Mouse (Mus musculus) urinary bladder, adult 2 months (tissue): ENCODE results near the gene Trappc5. TPM values are rescaled to one million over a fixed set of nuclear protein-coding genes. Genes with fewer than 3 reads are reported as not detected.
A peak's percentile ranks its signal among the peaks of the same experiment; 100 is the strongest.

Experiments used
- DNase-seq: peaks from one replicate; pipeline ENCODE4 v3.0.0; 2022; ENCODE audit warnings: low spot score
- polyA plus RNA-seq: library from polyadenylated mRNA; depleted of rRNA; stranded (reverse); fragments of >200 nt; gene quantifications from 2 replicates; pipeline ENCODE4 v1.2.3, GENCODE M21; 2012; rRNA removed

Gene Trappc5
- polyA plus RNA-seq: 26.9 and 29.5 TPM in 2 replicates

DNA sequence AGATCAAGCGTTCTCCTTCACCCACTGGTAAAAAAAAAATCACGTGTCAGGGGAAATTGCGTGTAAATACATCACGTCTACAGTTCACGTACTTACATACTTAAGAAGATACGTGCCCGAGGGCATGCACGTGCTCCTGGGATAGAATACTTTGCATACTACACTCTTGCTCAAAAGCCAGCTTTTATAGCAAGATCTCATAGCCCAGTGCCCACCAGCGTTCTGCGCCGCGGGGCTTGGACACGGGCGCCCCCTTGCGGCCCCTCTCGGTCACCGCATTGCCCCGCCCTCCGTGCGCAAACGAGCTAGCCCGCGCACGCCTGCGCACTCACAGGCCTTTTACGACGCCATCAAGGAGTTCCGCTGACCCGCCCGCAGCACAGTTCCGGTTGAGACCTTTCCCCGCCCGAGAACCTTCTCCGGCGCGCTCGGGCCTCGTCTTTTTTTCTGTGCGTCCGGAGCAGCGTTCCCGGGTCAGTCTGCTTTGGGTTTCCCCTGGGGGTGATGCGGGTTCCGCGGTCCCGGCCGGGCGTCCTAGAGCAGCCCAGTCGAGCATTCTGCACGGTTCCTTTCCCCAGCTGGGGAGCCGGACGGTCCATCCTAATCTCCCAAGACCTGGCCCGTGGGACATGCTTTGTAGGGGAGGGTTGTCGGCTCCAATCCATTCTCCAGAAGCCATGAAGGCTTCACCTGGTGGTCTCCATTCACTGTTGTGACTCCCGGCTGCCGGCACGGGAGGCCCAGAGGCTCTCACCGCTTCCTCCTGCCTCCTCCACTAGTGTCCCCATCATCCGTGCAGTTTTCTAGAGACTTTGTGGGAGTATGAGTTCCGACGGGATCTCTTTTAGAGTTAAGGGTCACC, at the start of gene Trappc5:
Gene Trappc5, plus strand, starts transcription at position 169 of the 862 bp plus-strand sequence.
- DNase-seq: peak; percentile 87

DNA sequence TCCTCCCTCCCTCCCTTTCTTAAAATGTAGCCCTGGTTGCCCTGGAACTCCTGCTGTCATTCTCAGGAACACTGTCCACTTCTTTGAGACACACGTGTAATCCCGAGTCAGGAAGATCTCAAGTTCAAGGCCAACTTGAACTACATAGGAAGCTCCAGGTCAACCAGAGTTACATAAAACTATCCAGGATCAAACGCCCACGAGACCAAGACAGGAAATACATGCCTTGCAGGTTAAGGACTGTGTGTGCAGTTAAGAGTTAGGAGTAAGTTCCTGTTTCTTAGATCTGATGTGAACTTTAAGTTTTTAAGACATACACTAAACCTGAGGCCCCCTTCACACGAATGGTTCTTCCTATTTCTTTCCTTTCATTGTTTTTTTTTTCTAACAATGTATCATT, 49.1 kb upstream of the Trappc5 start:
- no peak for DNase-seq

DNA sequence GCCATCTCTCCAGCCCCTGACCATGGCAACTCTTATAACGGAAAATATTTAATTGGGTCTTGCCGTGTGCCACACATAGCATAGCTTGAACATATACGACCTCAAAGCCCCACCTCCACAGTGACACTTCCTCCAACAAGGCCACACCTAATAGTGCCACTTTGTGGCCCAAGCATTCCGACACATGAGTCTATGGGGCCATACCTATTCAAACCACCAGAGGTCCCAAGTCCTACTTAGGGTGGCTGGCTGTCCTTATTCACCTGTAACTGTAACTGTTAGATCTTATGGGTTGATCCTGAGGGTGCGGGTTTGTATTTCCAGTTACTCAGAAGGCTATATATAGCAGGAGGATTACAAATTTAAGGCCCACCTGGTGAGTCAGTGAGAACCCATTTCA, 48.1 kb upstream of the Trappc5 start:
- no peak for DNase-seq

DNA sequence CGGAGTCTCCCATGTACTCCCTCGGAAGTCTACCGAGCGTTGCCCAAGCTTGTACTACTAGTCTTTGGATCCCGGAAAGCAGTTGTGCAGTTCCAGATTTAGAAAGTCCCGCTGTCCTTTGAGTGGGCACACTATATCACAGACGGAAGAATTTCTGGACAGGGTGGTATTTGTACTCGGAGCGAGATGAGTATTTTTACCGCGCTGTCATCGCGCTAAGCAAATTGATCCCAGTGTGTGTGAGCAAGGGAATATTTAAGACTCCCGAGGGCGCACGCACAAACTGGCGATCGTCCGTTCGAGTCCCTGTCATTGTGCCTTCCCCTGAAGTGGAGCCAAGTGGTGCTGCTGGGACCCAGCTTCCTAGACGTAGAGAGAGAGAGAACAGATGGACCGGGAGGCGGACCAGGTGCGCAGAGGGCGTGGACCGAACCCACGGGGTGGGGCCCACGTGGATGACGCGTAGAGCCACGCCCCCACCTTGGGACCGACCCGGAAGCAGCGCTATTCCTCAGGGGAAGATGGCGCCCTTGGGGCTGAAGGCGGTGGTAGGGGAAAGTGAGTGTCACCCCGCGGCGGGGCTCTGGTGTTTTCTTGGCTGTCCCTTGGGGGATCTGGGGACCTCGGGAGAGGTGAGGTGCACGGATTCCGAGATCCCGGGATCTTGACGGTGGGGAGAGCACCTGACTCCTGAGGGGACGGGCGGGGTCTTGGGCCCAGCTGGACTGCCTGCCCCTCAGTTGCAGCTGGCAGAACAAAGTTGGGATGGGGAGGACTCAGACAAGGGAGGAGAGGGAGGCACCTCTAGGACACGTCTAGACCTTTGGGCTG, 45.2 kb upstream of the Trappc5 start, which contains the start of gene Stxbp2:
Gene Stxbp2, plus strand, starts transcription at position 309 of the 831 bp plus-strand sequence.
- peak; percentile 63 for DNase-seq

DNA sequence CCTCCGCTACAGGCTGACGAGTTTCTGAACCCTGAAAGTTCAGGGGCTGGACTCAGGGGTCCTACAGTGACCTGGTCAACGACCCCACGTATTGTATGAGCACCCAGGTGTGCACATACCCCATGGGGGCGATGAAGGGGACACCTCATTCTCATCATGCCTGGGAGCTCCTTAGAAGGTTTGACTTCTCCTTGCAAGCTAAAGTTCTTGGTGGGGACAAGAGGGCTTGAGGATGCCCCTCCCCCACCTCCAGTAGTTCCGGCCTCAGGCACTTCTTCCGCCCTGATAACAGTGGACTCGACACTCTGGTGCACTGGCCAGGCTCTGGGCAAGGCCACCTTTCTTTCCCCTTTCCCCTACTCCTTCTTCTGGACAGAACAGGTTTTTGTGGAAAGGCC, 44.6 kb upstream of the Trappc5 start:
- DNase-seq: no peak

DNA sequence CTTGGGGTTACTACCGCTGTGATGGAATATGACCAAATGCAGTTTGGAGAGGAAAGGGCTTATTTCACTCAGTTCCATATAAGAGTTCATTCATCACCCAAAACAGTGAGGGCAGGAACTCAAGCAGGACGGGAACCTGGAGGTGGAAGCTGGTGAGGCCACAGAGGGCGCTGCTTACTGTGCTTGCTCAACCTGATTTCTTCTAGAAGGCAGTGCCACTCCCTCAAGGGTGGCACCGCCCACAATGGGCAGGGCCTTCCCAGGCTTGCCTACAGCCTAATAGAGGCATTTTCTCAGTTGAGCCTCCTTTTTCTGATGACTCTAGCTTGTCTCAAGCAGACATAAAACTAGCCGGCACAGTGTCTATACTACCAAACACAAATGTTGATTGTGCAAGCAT, 30.3 kb upstream of the Trappc5 start:
- DNase-seq: no peak

DNA sequence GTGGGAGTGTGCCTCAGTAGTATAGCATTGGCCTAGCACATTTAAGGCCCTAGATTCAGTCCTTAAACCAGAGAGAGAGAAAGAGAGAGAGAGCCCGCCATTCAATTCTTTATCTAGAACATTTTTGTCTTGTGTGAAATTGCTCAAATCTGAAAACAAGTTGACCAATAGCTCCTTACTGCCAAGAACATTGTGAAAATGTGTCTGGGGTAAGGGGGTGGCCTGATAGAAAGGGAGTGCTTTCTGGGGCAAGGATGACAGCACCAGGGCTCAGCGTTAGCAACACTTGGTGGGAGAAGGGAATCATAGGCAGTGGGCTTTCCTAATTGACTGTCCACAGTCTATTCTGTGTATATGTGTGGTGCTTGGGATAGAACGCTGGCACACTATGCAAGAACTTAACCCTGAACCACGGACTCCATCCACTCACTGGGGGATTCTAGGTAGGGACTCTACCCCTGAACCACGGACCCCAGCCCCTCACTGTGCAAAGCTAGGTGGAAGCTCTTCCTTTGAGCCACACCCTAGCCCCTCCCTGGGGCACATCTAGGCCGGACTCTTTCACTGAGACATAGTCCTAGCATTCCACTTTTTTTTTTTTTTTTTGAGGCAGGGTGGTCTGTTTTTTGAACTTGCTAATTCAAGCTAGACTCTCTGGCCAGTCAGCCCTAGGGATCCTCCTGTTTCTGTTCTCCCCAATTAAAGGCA, 29.1 kb upstream of the Trappc5 start:
- DNase-seq: no peak

DNA sequence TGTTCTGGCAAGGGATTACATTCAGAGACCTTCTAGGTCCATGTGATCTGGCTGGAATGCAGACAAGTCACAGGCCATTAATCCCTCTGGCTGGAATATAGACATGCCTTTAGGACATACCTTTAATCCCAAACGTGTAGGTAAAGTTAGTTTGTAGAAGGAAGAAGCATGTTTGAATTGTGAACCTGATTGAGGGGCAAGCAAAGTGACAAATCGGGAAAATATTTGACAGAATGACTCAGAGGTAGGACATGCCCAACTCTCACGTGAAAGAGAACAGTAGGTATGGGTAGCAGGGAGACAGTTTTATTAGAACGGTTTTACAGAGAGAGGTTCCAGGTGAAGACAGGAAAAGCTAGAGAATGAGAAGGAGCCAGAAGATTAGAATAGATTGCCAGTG, 28.5 kb upstream of the Trappc5 start:
- no peak for DNase-seq

DNA sequence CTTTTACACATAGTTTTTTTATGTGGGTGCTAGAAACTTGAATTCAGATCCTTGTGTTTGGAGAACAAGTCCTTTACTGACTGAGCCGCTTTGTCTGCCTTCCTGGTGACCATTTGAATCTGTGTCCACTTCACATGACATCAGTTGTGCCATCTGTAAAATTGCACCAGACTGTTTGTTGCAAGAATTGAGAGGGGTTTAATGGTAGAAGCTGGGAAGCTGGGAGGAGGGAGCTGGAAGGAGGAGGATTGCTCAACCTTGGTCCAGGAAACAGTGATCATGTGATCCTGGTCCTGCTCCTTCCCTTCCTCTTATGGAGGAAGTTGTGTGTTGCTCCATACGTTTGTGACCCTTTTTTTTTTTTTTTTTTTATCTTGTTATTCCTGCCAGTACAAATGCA, 27.8 kb upstream of the Trappc5 start:
- DNase-seq: no peak

DNA sequence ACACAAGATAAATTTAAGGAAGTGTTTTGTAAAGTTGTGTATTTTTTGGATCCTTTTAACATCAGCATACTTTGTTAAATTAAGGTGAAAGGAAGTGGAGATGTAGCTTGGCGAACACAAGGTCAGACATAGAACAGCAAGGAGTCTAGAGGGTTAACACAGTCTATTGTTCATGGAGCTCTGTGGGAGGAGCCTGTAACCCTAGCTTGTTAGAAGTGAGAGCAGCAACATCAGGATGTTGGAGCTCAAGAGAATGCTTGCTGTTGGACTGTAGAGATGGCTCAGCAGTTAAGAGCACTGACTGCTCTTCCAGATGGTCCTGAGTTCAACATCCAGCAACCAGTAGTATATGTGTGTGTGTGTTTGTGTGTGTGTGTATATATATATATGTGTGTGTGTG, 27.1 kb upstream of the Trappc5 start:
- no peak for DNase-seq

DNA sequence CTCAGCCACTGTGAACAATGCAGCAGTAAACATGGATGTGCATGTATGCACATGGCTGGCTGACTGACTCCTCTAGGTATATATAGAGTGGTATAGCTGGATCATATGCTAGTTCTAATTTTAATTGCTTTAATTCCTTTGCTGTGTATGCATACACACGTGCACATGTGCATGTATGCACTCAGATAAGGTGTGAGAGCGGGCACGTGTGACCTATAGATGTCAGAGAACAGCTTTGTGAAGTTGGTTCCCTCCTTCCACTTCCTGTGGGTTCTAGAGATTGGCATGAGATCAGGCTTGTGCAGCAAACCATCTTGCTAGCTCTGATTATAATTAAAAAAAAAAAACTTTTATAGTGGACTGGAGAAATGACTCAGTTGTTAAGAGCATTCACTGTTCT, 23.3 kb upstream of the Trappc5 start:
- no peak for DNase-seq

DNA sequence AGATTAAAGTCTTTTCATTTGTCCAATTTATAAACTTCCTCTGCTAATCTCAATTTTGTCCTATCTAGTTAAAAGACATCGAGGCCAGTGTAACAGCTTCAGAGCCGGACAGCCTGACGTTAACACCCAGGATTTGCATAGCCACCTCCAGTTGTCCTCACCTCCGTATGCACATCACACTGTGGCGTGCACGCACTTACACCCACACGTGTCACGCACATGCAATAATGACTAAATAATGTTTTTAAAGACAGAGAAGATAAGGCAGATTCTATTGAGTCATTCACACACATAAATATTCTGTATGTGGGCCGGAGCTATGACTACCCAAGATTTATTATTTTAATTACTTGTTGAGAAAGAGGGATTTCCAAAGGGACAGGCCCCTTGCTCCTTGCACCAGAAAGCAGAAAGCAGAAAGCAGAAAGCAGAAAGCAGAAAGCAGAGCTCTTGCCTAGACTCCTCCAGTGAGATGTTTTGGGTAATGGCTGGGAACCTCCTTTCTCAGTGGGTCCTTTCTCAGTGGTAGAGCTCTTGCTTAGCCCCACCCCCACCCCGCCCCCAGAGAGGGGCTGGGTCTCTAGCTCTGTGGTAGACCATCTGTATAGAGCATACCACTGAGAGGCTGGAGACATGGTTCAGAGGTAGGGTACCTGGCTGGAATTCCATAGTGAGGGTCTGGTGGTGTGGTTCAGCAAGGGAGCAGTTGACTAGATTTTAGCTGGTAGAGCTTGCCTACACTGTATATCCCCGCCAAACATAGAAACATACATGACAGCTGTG, 21.2 kb upstream of the Trappc5 start:
- DNase-seq: no peak

DNA sequence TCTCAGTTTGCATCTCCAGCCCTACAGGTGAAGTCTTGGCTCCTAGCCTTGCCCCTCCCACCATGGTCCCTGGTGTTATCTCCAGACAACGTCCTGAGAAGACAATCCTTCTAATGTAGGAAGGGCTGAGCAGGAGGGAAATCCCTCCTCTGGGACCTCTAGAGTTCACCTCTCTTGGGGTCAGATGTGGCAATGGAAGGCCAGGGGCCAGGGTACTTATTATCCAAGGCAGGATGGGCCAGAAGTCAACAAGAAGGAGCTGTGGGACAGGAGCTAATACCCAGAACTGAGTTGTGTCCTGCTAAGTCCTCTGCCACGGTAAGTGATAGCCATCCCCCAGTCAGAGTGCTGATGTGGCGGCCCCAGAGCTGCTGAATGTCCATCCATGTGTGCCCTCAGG, 20.6 kb upstream of the Trappc5 start, which contains the start of gene Retn:
Gene Retn, plus strand, starts transcription at position 245 of the 400 bp plus-strand sequence.
- no peak for DNase-seq

DNA sequence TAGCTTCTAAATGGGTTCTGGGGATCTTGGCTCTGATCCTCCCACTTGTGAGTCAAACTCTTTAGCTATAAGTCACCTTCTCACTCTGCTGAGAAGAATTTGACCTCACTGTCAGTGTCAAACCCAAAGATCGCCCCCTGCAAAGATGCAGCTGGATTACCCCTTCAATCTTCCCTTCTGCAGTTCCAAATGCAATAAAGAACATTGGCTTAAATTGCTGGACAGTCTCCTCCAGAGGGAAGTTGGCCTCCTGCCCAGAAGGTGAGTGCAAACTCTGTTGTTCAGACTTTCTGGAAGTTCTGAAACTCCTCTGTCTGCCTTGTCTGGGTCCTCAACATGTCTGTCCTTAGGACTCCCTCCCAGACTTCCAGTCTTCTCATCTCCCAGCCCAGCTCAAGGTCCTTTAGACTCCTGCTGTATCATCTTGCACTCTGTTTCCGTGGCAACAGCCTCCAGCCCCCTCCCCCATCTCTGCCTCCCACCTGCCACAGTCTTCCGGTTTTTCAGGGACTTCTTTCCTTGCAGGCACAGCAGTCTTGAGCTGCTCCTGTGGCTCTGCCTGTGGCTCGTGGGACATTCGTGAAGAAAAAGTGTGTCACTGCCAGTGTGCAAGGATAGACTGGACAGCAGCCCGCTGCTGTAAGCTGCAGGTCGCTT, 19.2 kb upstream of the Trappc5 start:
- no peak for DNase-seq

DNA sequence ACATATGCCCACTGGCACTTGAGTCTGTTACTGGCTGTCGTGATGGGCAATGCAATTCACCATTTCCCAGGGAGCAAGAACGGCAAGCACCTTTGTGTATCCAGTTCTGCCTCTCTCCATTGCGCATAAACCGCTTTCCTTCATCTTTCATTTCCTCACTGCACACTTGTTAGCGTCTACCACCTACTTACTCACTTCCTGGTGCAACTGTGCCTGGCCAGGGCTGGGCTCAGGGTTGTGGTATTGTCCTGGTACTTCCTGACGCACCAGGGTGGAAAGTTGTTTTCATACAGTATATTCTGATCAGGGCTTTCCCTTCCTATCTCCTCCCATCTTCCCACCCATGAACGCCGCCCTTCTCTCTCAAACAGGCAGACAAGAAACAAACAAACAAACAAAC, 15.2 kb upstream of the Trappc5 start:
- no peak for DNase-seq

DNA sequence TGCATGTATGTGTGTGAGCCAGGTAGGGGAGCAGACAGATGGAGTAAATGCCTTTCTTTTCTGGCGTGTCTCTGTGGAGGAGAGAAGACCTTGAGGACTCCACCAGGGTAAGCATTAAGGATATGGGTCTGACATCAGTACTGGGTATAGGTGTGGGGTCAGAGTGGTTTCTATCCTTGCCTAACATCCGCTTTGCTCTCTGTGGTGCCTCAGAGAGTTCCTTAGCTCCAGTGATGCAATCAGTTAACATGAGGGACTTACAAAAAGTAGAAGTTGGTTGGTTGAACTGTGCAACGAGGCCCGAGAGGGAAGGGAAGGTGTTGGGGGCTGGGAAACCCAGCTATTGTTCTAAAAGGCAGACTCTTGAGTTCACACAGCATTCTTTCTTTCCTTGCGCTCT, 11.7 kb upstream of the Trappc5 start:
- DNase-seq: no peak

DNA sequence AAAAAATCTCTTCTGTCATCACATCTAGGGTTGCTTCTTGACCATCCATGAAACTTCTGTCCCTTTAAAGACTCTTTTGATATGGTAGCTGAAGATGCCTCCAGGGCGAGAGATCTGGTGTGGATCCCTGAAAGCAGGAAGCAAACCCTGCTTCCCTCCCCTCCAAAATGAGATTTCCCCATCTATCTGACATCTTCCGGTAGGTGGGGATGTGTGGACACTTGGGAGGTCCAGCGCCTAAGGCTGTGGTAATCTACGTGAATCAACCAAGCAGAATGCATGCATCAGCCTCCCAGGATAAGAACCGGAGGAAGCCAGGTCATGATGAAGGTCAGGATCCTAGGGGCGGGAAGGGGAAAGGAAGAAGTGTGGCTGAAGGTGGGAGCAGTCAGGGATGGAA, 10.6 kb upstream of the Trappc5 start, which contains the start of gene Mcemp1:
Gene Mcemp1, plus strand, starts transcription at position 248 of the 400 bp plus-strand sequence.
- DNase-seq: no peak

DNA sequence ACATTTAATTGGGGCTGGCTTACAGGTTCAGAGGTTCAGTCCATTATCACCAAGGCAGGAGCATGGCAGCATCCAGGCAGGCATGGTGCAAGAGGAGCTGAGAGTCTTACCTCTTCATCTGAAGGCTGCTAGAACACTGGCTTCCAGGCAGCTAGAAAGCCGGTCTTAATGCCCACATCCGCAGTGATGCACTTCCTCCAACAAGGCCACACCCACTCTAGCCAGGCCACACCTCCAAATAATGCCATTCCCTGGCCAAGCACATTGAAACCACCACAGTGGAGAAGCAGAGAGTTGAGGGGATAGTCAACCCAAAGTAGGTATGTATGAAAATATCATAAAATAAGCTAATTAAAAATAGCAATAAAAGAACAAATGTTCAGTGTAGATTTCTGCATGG, 5.7 kb upstream of the Trappc5 start:
- no peak for DNase-seq

DNA sequence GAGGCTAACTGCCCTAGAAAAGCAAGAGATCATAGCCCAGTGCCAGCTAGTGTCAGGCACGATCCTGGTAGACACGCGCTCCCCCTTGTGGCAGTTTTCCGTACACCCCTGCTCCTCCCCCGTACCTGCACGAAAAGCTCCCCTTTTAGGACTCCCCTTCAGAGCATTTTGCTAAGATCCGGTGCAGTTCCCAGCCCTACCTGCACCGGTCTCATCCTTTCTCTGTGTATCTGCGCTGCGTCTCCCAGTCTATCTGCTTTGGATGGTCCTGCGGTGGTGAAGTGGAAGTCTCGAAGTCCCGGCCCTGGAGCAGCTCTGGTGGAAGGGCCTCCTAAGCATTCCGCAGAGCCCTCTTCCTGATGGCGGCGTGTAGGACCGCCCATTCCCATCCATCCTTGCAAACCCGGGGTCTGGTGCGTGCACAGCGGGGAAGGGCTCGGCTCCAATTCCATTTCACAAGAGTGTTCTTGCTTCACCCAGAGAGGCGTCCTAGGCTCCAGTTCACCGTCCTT, 4.1 kb upstream of the Trappc5 start, which contains the start of gene Fcor:
Gene Fcor, minus strand, starts transcription at position 383 of the 512 bp plus-strand sequence.
- DNase-seq: peak; percentile 69

DNA sequence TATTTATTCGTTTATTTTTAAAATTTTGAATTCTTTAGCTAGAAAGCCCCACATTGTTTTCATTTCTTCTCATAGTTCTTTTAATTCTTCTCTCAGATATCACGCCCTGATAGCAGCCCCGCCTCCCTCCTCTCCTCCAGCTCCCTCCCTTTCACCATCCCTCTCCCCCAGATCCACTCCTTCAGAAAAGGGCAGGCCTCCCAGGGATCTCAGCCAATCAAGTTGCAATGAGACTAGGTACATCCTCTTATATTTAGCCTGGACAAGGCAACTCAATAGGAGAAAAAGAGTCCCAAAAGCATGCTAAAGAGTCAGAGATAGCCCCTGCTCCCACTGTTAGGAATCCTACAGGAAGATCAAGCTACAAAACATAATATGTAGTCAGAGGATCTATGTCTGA, 1.4 kb upstream of the Trappc5 start:
- no peak for DNase-seq
